Mouse (Mus musculus) thymus, adult 2 months (tissue): ENCODE measurements around the gene Smyd5.

Experiments used
- CTCF ChIP-seq: fragments of 200-500 bp; IDR thresholded peaks from 2 replicates; pipeline ENCODE4 v1.5.1; 2012; ENCODE audit warnings: mild to moderate bottlenecking, control low read depth, low read length, moderate library complexity, borderline replicate concordance; ENCODE audit not compliant: control insufficient read depth, poor library complexity, insufficient read depth; ENCODE audit errors: extremely low read depth
- POLR2A ChIP-seq: fragments of 200-500 bp; IDR thresholded peaks from 2 replicates; pipeline ENCODE4 v1.6.1; 2012; ENCODE audit warnings: mild to moderate bottlenecking, low read length, control low read depth, moderate library complexity; ENCODE audit not compliant: control insufficient read depth, poor library complexity, insufficient read depth; ENCODE audit errors: extremely low read depth

- TF ChIP-seq CTCF: no peak
- TF ChIP-seq POLR2A: no peak
Measured at GRCm38 (mm10) chr6:85485738-85486137, 53.9 kb downstream of the Smyd5 start.
